Mouse (Mus musculus): ENCODE data around the gene Fam135a.
A peak's percentile ranks its signal among the peaks of the same experiment; 100 is the strongest.
"Not testable (repeated sequence)": the region's sequence is repeated elsewhere in the genome, so short reads cannot be mapped to it uniquely, and the experiment has no call there.

Gene Fam135a

DNA sequence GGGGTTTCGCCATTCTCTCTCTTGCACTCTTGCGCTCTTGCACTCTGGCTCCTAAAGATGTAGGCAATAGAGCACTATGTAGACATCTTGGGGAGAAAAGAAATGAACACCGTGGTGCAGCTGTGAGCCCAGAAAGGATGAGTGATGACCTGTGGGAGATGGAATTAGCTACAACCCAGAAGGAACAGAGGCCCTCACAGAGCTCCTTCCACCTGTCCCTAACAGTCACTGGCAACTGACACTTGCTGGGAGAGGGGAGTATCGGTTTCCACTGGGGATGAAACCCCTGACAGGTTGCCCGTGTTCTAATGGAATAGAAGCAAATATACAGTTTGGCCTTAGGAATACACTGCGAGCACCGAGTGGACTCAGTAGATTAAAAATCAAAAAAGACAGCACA lies 31.3 kb downstream of the Fam135a start:
- DNase-seq (ENCODE audit: low read depth, low spot score): no peak

DNA sequence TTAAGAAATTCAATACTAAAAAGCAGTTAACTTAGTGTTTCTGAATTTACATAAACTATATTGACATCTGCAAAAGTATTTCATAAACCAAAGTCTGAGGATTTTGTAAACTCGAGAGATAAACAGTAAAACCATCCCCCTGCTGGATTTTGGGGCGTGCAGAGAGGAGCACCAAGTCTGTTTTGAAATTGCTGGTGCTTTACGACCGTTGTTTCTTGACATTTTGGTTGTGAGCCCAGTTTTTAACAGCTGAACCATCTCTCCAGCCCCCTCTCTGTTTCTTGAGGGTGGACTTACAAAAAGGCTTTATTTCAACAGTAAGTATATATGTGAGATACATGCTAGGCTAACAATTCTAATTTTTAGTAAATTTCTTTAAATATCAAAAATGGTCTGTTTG lies 33.4 kb downstream of the Fam135a start:
- no peak for DNase-seq (ENCODE audit: low read depth, low spot score)

GRCm38 (mm10) chr1:24055706-24056105 lies 44.4 kb downstream of the Fam135a start:
- DNase-seq (ENCODE audit: low read depth, low spot score): no peak

DNA sequence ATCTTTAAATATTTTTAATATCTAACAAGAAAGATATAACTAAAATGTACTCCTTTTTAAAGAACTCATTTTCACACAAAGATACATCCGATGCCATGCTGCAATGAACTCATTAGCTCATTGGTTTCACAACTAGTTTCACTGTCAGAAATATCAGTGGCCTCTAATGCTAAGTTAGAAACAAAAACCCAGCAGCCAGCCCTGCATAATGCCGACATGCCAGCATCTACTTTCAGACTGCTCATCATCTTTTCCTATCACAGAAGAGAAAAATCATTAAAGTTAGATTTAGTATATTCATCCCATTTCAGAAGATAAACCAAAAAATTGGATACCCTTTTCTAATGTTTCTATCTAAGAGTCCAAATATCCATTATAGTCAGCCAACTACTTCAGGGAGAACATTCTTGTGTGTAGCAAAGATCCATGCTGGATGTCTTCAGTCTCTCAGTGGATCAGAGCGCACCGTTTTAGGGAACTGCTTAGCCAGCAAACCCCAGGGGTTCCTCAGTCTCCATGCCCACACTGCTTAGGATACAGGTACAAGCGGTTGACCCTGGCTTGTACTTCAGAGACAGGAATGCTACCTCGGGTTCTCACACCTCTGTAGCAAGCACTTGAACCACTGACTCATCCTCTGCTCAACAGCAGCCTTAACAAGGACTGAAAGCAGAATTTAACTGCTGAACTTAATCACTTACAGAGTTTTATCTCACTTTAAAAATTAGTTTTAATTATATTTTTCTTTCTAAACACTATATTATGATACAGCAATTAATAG lies 53.2 kb downstream of the Fam135a start:
- no peak for DNase-seq (ENCODE audit: low read depth, low spot score)

GRCm38 (mm10) chr1:24045627-24046026 lies 54.5 kb downstream of the Fam135a start:
- no peak for DNase-seq (ENCODE audit: low read depth, low spot score)

- no peak for DNase-seq (ENCODE audit: low read depth, low spot score)
These were observed 57.1 kb downstream of the Fam135a start for GRCm38 (mm10) chr1:24043007-24043406.

DNA sequence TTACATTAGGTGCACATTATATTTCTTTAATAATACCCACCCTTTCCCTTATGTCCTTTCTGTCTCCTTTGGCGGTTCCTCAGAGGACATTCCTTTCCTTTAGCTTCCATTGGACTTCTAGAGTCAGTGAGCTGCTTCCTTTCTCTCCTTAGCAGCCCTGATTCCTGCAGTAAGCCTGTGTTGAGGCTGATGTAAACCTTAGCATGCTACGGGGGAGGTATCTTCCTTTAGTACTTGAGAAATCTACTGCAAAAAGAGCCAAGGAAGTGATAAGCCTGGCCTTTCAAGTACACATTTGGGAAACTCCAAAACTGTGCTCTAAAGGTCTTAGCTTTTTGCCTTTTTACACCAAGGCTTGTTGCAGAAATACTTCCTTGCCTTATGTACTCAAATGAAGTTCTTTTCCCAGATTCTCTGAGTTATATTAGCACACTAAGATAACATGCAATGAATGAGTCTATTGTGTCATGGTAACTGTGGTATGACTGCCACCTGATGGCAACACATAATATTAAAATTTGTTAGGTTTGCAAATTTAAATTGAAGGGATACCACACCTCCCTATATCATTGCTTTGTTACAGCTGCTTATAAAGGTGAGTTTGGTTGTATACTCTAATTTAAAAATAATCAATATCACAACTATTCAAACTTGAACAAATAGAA lies 66.2 kb downstream of the Fam135a start:
- DNase-seq (ENCODE audit: low read depth, low spot score): no peak

DNA sequence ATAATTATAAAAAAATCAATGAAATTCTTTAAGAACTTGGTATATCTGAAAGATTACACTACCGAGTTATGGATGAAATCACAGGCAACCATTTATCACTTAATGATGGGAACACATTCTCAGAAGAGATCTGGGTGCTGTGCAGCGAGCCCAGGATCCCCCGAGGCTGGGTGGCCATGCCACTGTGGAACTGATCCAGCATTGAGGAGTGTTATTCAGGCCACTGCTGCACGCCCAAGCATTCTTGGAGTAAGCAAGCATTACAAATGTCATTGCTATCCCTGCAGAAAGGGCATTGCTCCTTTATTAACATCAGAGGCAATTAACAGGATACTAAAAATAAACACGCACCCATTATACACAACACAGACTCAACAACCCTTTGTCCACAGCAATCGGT lies 89.3 kb downstream of the Fam135a start:
- no peak for DNase-seq (ENCODE audit: low read depth, low spot score)

DNA sequence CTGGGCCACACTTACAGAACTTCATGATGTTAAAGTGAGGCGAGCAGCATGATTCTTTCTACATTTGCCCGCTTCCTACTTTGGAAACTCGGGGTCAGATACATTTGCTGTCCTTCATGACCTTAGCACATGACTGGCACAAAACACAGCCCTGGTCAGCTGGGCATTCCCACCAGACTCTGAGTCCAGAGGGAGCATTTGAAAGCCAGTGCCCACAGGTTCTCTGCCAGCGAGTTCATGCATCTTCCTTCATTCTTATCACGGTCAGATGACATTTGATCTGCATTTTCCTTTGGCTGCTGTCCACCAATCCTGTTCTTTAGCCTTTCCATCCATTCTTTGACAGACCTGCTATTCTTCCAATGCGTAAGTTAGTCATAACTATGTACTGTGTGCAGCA lies 90.1 kb downstream of the Fam135a start:
- DNase-seq (ENCODE audit: low read depth, low spot score): no peak

- no peak for DNase-seq (ENCODE audit: low read depth, low spot score)
These were observed 92.5 kb downstream of the Fam135a start for GRCm38 (mm10) chr1:24007621-24008020.

DNA sequence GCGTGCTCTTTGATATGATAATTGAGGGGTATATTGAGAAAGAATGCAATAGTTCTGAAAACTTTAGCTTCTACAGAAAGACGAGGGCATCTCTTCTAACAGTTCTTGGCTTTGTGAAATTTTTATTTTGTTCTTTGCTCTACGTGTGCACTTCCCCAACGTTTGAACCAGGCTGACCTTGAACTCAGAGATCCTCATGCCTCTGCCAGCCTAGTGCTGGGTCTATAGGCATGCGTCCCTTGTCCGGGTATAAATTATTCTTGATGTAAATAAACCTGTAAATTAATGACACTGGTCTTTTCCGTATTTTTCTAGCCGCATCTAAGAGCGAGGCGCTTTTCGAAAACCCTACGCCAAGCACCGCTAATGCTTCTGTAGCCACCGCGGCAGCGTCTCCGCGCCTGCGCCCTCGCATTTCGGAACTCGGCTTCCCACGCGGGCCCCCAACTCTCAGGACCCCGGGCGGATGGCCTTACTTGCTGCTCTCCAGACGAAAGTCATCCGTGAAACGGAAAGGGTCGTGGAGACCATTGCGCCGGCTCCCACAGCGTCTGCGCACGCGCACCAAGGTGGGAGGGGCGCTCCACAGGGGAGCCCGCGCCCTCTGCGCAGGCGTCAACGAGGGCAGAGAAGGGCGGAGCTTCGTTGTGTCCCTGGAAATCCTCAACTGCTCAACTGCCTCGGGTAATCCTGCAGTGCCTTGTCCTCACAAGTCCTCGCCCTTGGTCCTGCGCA lies 94.9 kb downstream of the Fam135a start, which contains the start of gene Sdhaf4:
TSS of gene Sdhaf4 (minus strand) at position 587 of the 735 bp plus-strand sequence.
- DNase-seq (ENCODE audit: low read depth, low spot score): peak; percentile 93

GRCm38 (mm10) chr1:23999318-23999717 lies 100.8 kb downstream of the Fam135a start:
- DNase-seq (ENCODE audit: low read depth, low spot score): no peak

DNA sequence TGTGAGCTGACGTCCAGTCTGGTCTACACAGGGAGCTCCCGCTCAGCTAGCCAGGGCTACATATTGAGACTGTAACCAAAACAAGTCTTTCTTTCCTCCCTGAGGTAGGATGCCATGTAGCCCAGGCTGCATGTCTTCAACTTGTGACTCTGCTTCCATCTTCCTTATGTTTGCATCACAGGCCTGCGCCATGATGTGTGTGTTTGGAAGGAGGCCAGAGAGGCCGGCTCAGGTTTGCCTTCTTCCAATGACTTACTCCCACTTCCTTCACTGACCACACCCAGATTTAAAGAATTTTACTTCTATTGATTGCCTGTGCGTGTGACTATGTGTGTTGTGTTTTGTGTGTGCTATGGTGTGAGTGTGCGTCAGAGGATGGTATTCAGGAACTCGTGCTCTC lies 101.3 kb downstream of the Fam135a start:
- DNase-seq (ENCODE audit: low read depth, low spot score): no peak

- DNase-seq (ENCODE audit: low read depth, low spot score): no peak
These were observed 101.9 kb downstream of the Fam135a start for GRCm38 (mm10) chr1:23998120-23998810.

DNA sequence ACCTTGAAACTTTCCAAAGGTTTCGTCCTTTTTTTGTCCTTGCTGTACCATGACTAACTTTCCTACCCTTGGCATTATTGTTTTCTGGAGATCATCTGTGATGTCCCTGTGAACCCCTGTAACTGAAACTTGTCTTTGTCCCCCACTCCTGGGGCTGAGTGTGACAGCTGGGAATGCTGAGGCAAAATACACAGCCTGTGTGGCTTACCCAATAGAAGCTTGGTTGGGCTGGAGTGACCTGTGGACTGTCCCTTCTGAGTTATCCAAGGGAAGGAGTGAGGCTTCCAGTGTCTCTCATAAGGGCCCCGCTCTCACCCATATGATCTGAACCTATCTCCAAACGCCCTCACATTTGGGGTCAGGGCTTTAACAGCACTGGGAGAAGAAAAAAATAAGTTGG lies 102.6 kb downstream of the Fam135a start:
- no peak for DNase-seq (ENCODE audit: low read depth, low spot score)

GRCm38 (mm10) chr1:23995420-23995819 lies 104.7 kb downstream of the Fam135a start:
- DNase-seq (ENCODE audit: low read depth, low spot score): no peak

- no peak for DNase-seq (ENCODE audit: low read depth, low spot score)
These were observed 117.0 kb downstream of the Fam135a start for GRCm38 (mm10) chr1:23983118-23983517.

- no peak for DNase-seq (ENCODE audit: low read depth, low spot score)
These were observed 121.9 kb downstream of the Fam135a start for GRCm38 (mm10) chr1:23978281-23978680.

DNA sequence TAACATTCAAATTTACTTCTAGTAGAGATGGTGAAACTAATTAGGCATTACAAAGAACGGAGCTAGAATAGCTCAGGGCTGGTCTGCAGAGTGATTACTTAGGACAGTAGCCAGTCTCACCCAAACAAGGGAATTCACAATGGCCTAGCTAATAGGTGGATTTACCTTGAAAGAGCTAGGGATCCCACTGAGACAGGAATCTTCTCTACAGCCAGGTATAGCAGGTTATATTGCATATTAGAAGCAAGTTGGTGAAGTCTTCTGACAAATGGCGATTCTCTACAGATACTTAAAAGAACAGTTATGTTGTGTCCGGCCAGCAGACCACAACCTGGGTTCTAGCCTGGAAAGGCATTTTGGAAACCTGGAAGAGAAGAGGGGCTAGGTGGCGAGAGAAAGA lies 129.0 kb downstream of the Fam135a start:
- DNase-seq (ENCODE audit: low read depth, low spot score): not testable (repeated sequence)

- no peak for DNase-seq (ENCODE audit: low read depth, low spot score)
These were observed 132.0 kb downstream of the Fam135a start for GRCm38 (mm10) chr1:23968027-23968725.

GRCm38 (mm10) chr1:23966226-23966625 lies 133.9 kb downstream of the Fam135a start:
- DNase-seq (ENCODE audit: low read depth, low spot score): peak; percentile 45

All from forelimb bud, embryonic 11.5 days (tissue).